Mouse (Mus musculus): Measurements from ENCODE around the gene Hs1bp3.

DNA sequence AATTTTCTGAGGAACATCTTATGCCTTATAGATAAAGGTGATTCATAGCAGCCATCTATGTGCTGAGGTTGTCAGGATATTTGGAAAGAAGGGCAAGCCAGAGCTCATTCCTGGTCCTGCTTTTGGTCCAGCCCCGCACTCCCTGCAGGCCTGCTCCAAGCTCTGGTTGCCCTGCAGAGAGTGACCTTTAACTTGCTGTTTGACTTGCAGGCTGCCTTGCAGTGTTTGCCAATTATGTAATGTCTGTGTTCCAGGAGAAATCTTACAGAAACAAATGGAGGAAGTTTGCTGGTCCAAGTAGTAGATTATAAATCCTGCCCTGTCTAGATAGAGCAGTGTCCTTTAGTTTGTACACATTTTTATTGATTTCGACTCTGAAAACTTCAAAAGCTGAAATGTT, 41.8 kb upstream of the Hs1bp3 start:
- TF ChIP-seq CTCF (IDR thresholded peaks at IDR 0.05; ENCODE audit: low read depth) (no peak), EP300 (IDR thresholded peaks at IDR 0.05; ENCODE audit: low read depth) (no peak)

Data from liver, embryonic 14.5 days (tissue).